Mouse (Mus musculus): ENCODE results near the gene Msln. TPM values are rescaled to one million over a fixed set of nuclear protein-coding genes. Genes with fewer than 3 reads are reported as not detected.

The Msln gene
- total and polyA plus RNA-seq, 3 experiments = not detected

DNA sequence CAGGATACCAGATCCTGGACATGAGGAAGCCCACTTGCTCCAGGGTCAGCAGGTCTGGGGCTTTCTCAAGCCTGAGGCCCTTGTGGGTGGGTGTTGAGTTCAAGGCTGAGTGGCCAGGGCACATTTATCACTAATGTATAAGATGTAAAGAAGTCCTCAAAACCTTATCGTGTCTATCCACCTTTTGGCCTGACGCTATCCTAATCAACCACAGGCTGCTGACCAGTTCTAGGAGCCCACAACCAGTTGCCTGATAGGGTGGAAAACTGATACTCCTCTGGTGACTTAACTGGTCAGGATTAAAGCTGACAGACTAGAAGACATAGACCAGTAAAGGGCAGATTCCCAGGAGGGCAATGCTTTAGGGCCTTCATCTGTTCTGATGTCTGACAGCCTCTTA, 44.2 kb downstream of the Msln start:
- TF ChIP-seq MAZ (IDR thresholded peaks at IDR 0.05; ENCODE audit: low read depth, low read length) (no peak), TCF12 (IDR thresholded peaks at IDR 0.05; ENCODE audit: low read depth, low read length) (no peak), ZC3H11A (IDR thresholded peaks at IDR 0.05; ENCODE audit: low read depth, low read length) (no peak), USF2 (IDR thresholded peaks at IDR 0.05; ENCODE audit: borderline replicate concordance in 1 of 2, insufficient read depth in 1 of 2, low read depth in 1 of 2, low read length in 2 of 2) (no peak), CHD2 (IDR thresholded peaks at IDR 0.05; ENCODE audit: low read length) (no peak), E2F4 (IDR thresholded peaks at IDR 0.05; ENCODE audit: borderline replicate concordance, low read depth, low read length) (no peak), BHLHE40 (IDR thresholded peaks at IDR 0.05; ENCODE audit: borderline replicate concordance, low read depth, low read length) (no peak), KAT2A (conservative IDR thresholded peaks at IDR 0.05; ENCODE audit: low read depth, low read length) (no peak), TAL1 (IDR thresholded peaks at IDR 0.05; ENCODE audit: low read length) (no peak), GATA1 (IDR thresholded peaks at IDR 0.05; ENCODE audit: low read depth, low read length) (no peak), MAX (IDR thresholded peaks at IDR 0.05; ENCODE audit: low read length) (no peak), ZNF384 (IDR thresholded peaks at IDR 0.05; ENCODE audit: low read depth, low read length) (no peak), ETS1 (IDR thresholded peaks at IDR 0.05; ENCODE audit: low read depth, low read length) (no peak), SMC3 (IDR thresholded peaks at IDR 0.05; ENCODE audit: low read depth, low read length) (no peak), NRF1 (IDR thresholded peaks at IDR 0.05; ENCODE audit: insufficient read depth, low read depth, low read length, poor library complexity, severe bottlenecking) (no peak), POLR2AphosphoS5 (IDR thresholded peaks at IDR 0.05; ENCODE audit: borderline replicate concordance, low read depth, low read length) (no peak), TBP (IDR thresholded peaks at IDR 0.05; ENCODE audit: low read depth, low read length) (no peak), JUND (IDR thresholded peaks at IDR 0.05; ENCODE audit: low read depth, low read length) (no peak)
- Histone ChIP-seq H3K36me3 (ENCODE audit: control insufficient read depth in 1 of 2, insufficient read depth in 2 of 2, low read length in 2 of 2) (no peaks in the 10 kb centered on the region), H3K9ac (ENCODE audit: control insufficient read depth, low read depth, low read length, poor library complexity, severe bottlenecking) (no peak overlapping the region), H3K79me2 (ENCODE audit: control insufficient read depth, insufficient read depth, low read length, poor library complexity) (no peaks in the 10 kb centered on the region), H3K27ac (ENCODE audit: control insufficient read depth, low read depth, low read length) (no peak overlapping the region), H3K27me3 (ENCODE audit: control insufficient read depth in 1 of 2, insufficient read depth in 2 of 2, low read length in 2 of 2) (peaks cover 0 to 10% of the 10 kb centered on the region in 2 experiments; a peak in 3 of 4 replicates), H3K4me1 (ENCODE audit: control insufficient read depth in 1 of 2, insufficient read depth in 2 of 2, low read length in 2 of 2) (no peaks in the 10 kb centered on the region), H3K9me3 (replicated peaks; ENCODE audit: insufficient read depth, low read length) (no peaks in the 10 kb centered on the region), H3K4me3 (ENCODE audit: control insufficient read depth in 1 of 2, insufficient read depth in 1 of 2, low read depth in 2 of 2, low read length in 2 of 2) (no peak overlapping the region)
- DNase-seq (ENCODE audit: low read depth, low spot score) = no peak

DNA sequence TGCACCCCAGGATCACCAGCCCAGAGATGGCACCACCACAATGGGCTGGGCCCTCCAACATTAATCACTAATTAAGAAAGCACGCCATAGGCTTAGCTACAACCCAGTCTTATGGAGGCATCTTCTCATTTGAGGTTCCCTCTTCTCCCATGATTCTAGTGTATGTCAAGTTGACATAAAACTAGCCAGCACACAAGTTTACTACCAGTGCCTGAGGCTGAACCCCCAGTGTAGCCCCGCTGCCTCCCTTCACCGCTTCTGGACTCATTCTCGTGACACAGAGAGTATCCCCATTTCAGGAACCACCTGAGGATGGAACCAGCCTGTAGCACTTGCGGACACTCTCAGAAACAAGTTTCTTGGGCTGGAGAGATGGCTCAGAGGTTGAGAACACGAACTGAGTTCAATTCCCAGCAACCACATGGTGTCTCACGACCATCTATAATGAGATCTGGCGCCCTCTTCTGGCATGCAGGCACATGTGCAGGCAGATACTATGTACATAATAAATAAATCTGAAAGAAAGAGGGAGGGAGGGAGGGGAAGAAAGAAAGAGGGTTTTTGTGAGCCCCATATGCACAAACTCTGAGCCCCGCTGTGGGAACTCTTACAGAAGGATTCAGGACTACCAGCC, 53.2 kb downstream of the Msln start:
- Histone ChIP-seq H3K4me3 (ENCODE audit: control insufficient read depth in 1 of 2, insufficient read depth in 1 of 2, low read depth in 2 of 2, low read length in 2 of 2) (no peak overlapping the region), H3K9me3 (replicated peaks; ENCODE audit: insufficient read depth, low read length) (no peaks in the 10 kb centered on the region), H3K9ac (ENCODE audit: control insufficient read depth, low read depth, low read length, poor library complexity, severe bottlenecking) (no peak overlapping the region), H3K27ac (ENCODE audit: control insufficient read depth, low read depth, low read length) (no peak overlapping the region), H3K79me2 (ENCODE audit: control insufficient read depth, insufficient read depth, low read length, poor library complexity) (no peaks in the 10 kb centered on the region), H3K27me3 (ENCODE audit: control insufficient read depth in 1 of 2, insufficient read depth in 2 of 2, low read length in 2 of 2) (peaks cover 0 to 1% of the 10 kb centered on the region in 2 experiments; a peak in 3 of 4 replicates), H3K36me3 (ENCODE audit: control insufficient read depth in 1 of 2, insufficient read depth in 2 of 2, low read length in 2 of 2) (no peaks in the 10 kb centered on the region), H3K4me1 (ENCODE audit: control insufficient read depth in 1 of 2, insufficient read depth in 2 of 2, low read length in 2 of 2) (no peaks in the 10 kb centered on the region)
- DNase-seq (ENCODE audit: low read depth, low spot score) = peak; percentile 48
- TF ChIP-seq CTCF (IDR thresholded peaks at IDR 0.05 in 2 of 3, conservative IDR thresholded peaks at IDR 0.05 in 1 of 3; ENCODE audit: control insufficient read depth in 1 of 3, insufficient read depth in 1 of 3, low read depth in 2 of 3, low read length in 3 of 3, poor library complexity in 1 of 3, severe bottlenecking in 1 of 3) (peak; percentile 65 to 71 (median 71)), ELF1 (IDR thresholded peaks at IDR 0.05; ENCODE audit: low read depth, low read length) (no peak), SMC3 (IDR thresholded peaks at IDR 0.05; ENCODE audit: low read depth, low read length) (peak; percentile 61), MXI1 (IDR thresholded peaks at IDR 0.05; ENCODE audit: low read depth, low read length) (no peak), ZC3H11A (IDR thresholded peaks at IDR 0.05; ENCODE audit: low read depth, low read length) (peak; percentile 40), RCOR1 (IDR thresholded peaks at IDR 0.05; ENCODE audit: low read depth, low read length) (no peak), USF2 (IDR thresholded peaks at IDR 0.05; ENCODE audit: borderline replicate concordance in 1 of 2, insufficient read depth in 1 of 2, low read depth in 1 of 2, low read length in 2 of 2) (no peak), NELFE (IDR thresholded peaks at IDR 0.05; ENCODE audit: low read depth, low read length) (no peak), RAD21 (IDR thresholded peaks at IDR 0.05; ENCODE audit: low read depth, low read length) (peak; percentile 39), MYC (IDR thresholded peaks at IDR 0.05; ENCODE audit: low read depth, low read length) (peak; percentile 70; the same call in 1 of the 2 replicates)
